Mouse (Mus musculus) megakaryocyte-erythroid progenitor cell, adult 5-6 weeks (primary cell): ENCODE measurements around the gene Mthfd1l. TPM values are rescaled to one million over a fixed set of nuclear protein-coding genes. Genes with fewer than 3 reads are reported as not detected.

Experiments
- ATAC-seq: replicated peaks from 2 replicates; pipeline ENCODE4 v1.8.0; 2016; ENCODE audit warnings: mild to moderate bottlenecking, inconsistent platforms; ENCODE audit not compliant: severe bottlenecking, poor library complexity, low FRiP score, low TSS enrichment
- total RNA-seq, 2 experiments: library from RNA; stranded (forward) in 1 of 2; stranded (reverse) in 1 of 2; fragments of 200-1000, 215-1000 nt in 1 of 2; fragments of >200 nt in 1 of 2; fragmentation: Nextera tagmentation in 1 of 2; gene quantifications; 2 replicates each; pipeline ENCODE4 v1.2.3; 2014 to 2017

The Mthfd1l gene
- total RNA-seq, 2 experiments from 2014 or later = 61.1 to 148 TPM

DNA sequence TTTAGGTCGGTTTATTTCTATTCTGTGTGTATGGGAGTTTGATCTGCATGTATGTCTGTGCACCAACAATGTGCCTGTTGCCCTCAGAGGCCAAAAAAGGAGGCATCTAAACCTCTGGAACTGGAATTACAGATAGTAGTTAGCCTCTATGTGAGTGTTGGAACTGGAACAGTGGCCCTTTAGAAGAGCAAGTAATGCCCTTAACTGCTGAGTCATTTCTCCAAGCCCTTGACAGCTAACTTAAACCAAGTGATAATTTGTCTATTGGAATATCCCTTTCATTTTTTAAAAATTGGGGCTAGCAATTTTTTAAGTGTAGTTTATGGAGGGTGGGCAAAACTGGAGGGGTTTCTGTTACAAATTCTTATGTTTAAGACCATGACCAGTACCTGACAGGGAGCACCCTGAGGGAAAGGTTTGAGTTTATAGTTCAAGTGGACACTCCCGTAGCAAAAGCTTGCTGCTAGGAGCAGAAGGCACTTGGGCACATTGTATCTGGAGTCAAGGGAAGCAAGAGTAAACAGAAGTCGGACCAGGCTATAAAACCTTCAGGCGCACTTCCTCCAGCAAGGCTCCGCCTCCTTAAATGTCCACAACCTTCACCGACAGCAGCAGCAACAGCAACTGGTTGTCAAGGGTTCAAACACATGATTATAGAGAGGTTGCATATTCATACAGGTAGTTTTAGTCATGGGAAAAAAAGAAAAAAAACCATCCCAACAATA lies 3.1 kb downstream of the Mthfd1l start:
- ATAC-seq = no peak

DNA sequence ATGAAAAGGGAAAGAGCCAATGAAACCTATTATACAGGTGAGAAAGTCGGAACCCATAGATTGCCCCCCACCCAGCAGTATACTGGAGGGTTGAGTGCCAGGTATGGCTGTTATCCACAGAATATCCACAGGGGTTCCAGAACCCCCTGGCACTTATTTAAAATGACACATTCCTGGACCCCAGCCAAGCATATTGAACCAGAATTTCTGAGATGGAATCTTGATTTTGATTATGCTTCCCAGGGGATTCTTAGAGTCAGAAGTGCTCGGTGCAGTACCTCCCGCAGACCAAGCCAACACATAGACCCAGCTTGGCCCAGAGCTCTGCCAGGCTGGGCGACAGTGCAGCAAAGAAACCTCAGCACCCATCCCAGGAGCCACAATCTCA lies 3.7 kb downstream of the Mthfd1l start:
- no peak for ATAC-seq

DNA sequence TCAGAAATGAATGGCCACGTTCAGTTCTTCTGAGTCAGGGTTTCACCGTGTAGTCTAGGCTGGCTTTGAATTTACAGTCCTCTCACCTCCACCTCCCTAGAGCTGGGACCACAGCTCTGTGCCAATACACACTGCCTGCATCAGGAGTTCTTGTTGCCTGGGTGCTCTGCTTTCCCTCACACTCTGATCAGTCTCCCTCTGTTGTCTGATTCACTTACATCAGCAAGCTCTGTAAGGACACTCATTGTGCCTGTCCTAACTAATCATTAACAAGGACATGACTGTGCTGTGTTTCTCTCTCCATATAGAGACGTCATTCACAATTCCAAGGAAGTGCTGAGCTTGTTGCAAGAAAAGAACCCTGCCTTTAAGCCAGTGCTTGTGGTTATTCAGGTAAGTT lies 5.4 kb downstream of the Mthfd1l start:
- no peak for ATAC-seq

DNA sequence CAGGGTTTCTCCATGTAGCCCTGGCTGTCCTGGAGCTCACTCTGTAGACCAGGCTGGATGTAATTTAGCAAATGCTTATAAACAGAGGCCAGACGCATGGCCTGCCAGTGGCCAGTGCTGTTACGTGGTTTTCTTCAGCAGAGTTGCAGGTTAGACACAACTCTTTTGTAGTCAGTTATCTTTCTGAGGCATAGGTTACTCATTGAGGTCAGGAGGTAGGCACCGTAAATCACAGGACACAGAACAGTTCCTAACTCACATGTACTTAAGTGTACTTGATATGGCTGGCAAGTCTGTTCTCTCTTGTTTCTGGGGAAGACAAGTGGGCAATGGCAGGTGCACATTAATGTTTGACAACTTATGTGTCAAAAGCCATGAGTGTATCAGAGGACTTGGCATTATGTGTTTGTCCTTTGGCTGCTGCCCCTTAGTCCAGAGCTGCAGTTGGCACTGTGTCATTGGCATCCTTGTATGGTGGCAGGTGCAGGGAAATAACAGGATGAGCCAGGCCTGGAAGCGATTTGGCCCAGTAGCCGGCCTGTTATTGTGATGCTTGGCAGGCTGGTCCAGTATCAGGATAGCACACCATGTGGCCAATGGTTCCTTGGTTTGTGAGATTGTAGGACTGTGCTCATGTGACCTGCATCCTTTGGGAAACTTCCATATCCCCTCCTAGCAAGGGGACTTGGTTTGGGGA lies 6.0 kb downstream of the Mthfd1l start:
- no peak for ATAC-seq

DNA sequence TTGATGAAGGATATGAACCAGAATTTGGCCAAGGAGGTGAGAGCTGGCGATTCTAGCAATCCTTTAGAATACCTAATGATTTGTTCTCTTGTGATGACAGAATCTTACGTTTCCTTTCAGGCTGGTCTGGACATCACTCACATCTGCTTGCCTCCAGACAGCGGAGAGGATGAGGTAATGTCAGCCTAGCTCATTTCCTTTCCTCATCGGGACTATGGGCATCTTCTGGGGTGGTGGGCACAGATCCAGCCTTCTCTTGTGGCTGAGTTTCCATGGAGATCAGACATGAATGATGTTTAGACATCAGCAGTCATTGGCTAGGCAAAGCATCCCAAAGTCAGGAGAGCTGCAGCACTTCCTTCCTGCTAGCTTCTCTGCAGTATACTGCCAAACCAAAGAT lies 7.3 kb downstream of the Mthfd1l start:
- no peak for ATAC-seq

DNA sequence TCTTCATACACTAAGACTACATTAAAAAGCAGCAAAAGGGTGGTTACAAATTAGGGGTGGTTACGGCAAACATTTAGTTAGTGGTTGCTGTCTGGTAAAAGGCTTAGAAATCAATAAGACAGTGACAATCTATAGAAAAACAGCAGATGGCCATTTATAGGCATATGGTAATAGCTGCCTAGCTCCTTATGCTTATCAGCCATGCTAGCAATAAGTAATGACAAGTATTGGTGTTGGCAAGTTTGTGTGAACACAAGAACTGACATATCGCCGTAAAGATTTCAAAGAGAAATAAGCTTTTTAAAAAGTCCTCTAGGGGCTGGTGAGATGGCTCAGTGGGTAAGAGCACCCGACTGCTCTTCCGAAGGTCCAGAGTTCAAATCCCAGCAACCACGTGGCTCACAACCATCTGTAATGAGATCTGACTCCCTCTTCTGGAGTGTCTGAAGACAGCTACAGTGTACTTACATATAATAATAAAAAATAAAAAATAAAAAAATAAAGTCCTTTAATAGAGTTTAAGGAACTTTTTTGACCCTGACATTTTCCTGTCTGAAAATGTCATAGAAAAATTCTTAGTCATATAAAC lies 17.5 kb downstream of the Mthfd1l start:
- no peak for ATAC-seq

DNA sequence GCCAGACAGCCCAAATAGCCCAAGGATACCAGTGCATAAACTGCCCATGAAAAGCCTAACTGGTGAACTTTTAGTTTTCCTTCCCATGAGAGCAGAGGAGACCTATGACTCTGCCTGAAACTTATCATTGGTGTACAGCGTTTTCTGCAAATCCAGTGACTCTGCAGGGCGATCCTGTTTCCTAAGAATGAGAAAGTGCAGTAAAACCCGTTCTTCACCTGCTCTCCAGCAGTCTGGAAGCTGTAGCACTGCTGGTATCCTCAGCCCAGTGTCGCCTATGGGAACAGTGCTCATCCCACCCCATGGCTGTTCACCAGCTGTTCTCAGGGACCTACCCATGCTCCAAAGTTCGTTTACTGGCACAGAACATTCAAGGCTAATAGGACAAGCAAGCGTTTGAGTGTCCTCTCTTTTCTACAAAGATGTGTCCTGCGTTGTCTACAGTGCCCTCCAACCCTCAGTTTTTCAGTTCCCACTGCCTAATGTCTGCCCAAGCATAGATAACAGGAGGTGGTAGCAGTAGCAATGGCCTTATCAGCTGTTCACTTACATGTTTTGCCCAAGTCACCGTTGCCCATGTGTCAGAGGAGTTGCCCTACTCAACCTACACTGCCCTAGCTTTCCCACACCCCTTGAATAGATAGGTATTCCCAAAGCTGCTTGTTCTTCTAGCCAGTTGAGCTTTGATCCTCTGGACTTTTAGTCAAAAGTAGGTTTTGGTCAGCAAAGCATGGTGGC lies 20.6 kb downstream of the Mthfd1l start:
- peak; percentile 95 for ATAC-seq

DNA sequence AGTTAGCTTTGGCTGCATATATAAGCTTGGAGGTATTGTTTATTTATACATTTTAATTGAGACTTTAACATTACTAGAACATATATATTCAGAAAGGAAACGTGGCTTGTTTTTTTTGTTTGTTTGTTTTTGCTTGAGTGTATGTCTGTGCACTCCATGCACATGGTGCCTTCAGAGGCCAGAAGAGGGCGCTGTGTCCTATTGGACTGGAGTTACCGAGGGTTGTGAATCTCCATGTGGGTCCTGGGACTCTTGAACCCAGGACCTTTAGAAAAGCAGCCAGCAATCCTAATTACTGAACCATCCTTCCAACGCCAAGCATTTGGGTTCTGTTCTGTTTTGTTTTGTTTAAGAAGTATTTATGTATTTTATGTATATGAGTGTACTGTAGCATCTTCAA lies 22.4 kb downstream of the Mthfd1l start:
- ATAC-seq = no peak

DNA sequence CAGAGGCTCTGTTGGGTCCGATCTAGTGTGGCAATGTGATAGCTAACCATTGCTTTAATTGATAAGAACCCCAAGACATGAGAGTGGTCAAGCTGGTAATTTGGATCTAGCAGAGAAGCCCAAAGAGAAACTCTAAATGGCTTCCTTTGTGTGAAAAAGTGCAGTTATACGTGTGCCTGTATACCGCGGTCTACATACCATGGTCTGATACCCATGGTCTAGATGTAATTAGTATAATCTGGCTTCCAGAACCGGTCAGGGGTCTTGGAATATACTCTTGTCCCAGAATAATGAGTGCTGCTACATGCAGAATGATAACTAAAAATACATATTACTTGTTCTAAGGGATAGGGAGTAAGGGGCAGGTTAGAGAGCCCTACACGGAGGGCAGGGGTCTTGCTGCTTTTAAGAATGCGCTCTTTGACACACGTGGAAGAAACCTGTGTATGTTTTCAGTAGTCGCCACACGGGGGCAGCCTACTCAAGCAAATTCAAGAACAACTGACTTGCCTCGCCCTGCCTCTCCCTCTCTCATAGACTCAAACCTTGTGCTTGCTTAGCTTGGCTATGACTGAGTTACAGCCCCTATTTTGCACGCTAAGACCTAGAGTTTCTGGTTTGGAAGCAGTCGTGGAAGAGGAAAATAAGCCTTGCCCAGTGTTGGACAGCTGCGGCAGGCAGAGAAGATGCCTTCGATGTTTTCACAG lies 23.4 kb downstream of the Mthfd1l start:
- peak; percentile 51 for ATAC-seq

DNA sequence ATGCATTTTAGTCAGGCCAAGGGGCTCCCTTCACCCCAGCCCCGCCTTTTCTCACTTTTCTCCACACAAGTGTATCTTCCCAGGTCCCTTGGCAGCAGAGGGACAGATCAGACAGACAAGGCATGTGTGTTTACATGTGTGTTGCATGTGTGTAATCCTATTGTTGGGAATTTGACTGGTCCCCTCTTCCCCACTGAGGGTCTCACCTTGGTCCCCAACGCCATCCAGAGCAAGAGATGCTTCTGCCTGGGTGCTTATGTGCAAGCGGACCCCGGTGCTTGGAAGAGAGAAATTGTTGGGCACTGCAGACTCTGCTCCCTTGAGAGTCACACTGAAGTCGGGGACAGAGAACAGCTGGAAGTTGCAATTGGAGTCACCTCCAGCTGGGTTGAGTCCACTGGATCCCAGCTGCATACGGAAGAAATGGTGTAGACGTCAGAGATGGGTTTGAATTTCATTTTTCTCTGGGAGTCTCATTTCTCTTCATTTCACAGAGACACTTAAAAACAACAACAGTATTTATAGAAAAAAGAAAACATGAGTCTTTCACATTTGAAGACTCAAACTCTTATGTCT lies 25.0 kb downstream of the Mthfd1l start:
- ATAC-seq = no peak

DNA sequence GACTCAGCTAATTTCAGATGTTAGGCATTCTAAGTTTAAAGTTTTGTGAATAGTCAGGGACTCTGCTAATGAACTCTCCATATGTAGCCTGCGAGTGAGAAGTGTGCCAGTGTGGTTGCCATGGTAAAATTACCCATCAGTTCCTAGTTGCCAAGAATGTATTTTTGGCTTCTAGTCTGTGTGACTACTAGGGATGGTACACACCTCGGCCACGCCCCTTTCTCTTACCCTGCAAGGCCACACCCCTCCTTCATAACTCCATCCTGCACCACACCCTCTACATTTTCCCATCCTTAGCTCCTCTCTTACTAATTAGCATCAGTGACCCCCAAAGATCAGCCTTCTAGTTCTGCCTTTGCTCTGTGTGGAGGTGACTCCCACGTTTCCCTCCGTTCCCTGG lies 29.8 kb downstream of the Mthfd1l start:
- peak; percentile 62; the same call in 1 of the 2 replicates for ATAC-seq

DNA sequence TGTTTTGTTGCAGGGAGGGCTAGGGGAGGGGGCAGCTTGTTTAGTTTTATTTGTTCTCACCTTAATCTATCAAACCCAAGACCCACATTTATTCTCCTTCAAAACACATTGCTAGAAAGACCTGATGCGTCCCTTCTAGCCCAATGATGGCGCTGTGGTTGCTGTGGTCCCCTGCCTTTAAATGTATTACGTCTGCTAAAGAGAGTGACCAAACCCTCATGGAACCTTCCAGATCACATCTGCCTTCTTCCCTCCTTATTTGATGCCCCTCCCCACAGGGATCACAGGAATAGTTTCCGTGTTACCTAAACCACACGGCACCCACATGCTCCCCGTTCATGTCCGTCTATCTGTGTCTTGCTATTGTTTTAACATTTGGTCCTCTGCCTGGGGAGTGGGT lies 32.3 kb downstream of the Mthfd1l start:
- ATAC-seq = no peak

DNA sequence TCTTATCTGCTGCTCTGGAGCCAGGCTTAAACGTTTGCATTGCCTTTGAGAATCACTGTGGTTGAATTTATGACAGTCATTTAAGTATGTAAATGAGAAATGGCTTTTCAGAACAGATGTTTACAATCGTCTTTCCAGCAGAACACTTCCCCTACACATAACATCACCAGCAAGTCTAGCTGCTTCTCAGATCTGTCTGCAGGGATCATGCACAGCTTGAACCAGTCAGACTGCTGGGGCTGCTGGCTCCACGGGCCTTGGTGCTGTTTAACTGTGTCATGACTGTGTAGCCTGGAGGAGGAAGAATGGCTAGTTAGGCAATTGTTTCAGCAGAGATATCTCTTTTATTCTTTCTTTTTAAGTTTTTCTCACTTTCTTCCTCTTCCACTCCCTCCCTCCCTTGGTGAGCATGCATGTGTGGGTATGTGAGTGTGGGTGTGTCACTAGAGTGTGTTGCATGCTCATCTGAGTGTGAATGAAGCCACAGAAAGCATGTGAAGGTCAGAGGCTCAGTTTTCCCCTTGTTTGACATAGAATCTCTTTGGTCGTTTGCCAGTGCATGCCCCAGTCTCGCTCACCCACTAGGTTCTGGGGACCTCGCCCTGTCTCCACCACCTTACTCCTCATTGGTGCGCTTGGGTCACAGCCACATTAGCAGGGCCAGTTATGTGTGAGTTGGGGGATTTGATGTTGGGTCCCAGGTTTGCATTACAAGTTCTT lies 33.5 kb downstream of the Mthfd1l start:
- ATAC-seq = no peak; the same call in 1 of the 2 replicates

DNA sequence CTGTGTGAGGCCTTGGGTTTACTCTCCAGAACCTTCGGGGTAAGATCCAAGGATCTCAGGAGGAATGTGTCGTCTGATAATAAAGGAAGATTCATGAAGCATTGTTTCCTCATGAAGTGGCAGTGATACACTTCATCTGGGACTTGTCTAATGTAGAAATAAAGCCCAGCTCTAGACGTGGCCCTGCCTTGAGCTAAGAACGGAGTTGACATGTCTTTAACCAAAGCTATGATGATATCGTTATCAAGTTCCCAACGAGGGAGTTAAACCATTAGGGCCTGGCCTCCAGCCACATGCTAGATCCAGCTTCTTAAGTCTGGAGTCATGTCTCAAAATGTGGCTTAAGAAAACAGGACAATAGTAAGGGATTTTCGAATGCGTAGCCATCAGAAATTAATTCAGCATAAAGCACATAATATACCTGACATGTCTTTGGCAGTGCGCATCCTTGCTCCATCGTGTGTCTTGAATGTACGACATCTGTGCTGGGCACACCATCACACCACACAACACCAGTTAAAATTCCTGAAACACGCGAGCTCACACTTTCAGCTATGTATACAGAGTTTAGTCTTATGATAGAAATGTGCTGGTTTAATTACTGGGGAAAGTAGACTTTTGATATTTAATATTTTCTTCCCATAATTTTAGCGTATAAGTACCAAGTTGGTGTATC lies 49.8 kb downstream of the Mthfd1l start:
- ATAC-seq = no peak

DNA sequence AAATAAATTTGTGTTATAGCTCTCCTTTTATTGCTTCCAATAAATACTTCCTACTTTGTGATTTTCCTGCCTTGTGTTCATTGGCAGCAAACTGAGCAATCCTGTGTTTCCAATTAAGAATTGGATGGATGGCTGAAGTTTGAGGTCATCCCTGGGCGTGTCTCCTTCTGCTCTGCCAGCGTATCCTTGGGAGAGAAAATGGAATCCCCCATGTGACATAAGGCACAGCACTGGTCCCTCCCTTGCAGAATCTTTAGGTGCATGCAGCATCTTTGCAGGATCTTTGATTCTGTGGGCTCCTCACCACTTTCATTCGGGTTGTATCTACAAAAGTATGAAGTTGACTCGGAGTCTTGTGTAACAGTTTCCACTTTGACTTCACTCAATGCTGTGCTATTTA lies 53.7 kb downstream of the Mthfd1l start:
- no peak for ATAC-seq

DNA sequence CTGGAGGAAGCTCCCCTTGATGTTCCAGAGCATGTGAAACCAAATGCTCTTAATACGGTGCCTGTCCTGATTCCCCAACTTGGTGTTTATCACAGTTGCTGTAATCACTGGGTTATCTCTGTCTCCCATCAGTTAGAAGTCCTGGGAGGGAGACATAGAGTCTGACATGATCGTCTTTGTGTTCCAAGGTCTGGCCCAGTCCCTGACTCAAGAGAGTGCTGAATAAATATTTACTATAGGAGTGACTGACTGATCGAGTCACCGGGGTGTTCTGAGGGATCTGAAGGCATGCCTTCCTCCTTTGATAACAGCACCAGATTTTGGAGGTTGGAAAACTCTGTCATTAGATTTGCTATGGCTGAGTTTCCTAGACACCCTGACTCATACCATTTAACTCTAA lies 54.5 kb downstream of the Mthfd1l start:
- no peak for ATAC-seq

DNA sequence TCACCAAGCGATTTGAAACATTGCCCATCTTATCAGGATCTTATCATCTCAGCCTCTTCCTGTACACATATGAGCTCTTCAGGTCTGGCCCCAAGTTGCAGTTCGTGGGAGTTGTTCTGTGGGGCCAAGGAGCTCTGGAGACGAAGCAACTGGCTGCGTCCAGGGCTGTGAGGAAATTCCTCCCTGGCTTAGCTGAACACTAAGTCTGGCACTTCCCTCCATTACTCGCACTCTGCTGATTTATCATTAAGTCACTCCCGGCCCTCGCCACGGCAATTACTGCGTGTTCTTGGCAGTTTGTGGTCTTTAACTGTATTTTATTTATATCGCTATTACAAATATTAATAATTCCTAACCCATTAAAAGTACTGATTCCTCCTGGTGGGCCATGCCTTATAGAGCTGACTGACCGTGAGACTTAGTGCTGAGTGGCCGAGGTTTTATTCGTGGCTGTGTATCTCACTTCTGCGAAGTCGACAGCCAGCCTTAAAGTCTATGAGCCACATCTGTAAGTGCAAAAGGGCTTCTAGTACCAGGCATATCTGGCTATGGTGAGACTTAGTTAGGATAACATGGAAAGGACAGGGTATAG lies 56.0 kb downstream of the Mthfd1l start:
- no peak for ATAC-seq

DNA sequence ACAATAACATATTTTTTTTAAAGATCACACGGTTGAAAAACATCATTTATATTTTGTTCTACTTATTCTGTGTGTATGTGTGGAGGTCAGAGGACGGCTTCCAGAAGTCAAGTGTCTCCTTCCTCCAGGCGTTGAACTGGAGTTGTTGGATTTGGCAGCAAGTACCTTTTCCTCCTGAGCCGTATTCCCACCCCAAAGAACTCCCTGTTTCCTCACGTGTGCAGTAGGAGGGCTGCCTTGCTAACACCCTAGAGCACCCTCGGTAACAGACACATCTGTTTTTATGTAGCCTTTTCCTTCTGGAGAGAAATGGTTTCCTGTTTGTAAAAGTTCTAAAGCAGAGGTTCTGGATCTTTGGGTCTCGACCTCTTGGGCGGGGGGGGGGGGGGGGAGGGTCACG lies 60.8 kb downstream of the Mthfd1l start:
- ATAC-seq = no peak
